In genomic region chr10:117709326-117709830, GRCm38 (mm10) we compare ENCODE assay signal across 8 mouse cellular contexts. TPM values are rescaled to one million over a fixed set of nuclear protein-coding genes. Genes with fewer than 3 reads are reported as not detected.
DNase-seq lines count a peak whose midpoint lies in the region; ATAC-seq and TF ChIP-seq lines count a peak whose summit lies in the region.

No protein-coding gene starts in this region.

- DNase-seq in gastrocnemius, adult 2 months, result no peak
- DNase-seq in gastrocnemius, postnatal 36 days, result no peak
- DNase-seq in ES-E14 (ENCODE audit: low read depth, low spot score), result no peak
- DNase-seq in lung, postnatal 0 days (ENCODE audit: low spot score), result peak; percentile 55
- DNase-seq in layer of hippocampus, postnatal 14 days (ENCODE audit: low spot score in 2 of 2), result no peak
- DNase-seq in adrenal gland, adult 8-10 months, result no peak
- DNase-seq in adrenal gland, adult 18-20 months (ENCODE audit: low spot score in 2 of 2), result no peak

- H3K9ac ChIP-seq in ES-E14 (ENCODE audit: insufficient read depth, low read depth, low read length, poor library complexity, severe bottlenecking), result peak overlapping the region; percentile 99; the same call in 1 of the 2 replicates
- peak overlapping the region; percentile 99 for H3K9ac ChIP-seq in heart, embryonic 15.5 days
- peak overlapping the region; percentile 97 for H3K9ac ChIP-seq in lung, postnatal 0 days (replicated peaks; ENCODE audit: low read depth)

- peak overlapping the region; percentile 81 for H3K4me3 ChIP-seq in gastrocnemius, adult 2 months
- peak overlapping the region; percentile 77 to 98 for H3K4me3 ChIP-seq in ES-E14 (ENCODE audit: insufficient read depth in 1 of 2, low read depth in 1 of 2, low read length in 2 of 2, poor library complexity in 1 of 2, severe bottlenecking in 1 of 2)
- peak overlapping the region; percentile 91 for H3K4me3 ChIP-seq in heart, embryonic 15.5 days
- peak overlapping the region; percentile 98 for H3K4me3 ChIP-seq in lung, postnatal 0 days (ENCODE audit: low read depth, low read length)

- no peak; the same call in 1 of the 2 replicates for TF ChIP-seq EP300 in lung, postnatal 0 days (IDR thresholded peaks at IDR 0.05)

- H3K9me3 ChIP-seq in ES-E14 (ENCODE audit: control insufficient read depth, insufficient read depth, low read depth, low read length), result no peaks in the 10 kb centered on the region
- H3K9me3 ChIP-seq in heart, embryonic 15.5 days (replicated peaks), result no peaks in the 10 kb centered on the region
- no peaks in the 10 kb centered on the region for H3K9me3 ChIP-seq in lung, postnatal 0 days (ENCODE audit: low read length)

- peak overlapping the region; percentile 69 for H3K4me2 ChIP-seq in heart, embryonic 15.5 days
- peak overlapping the region; percentile 72 for H3K4me2 ChIP-seq in lung, postnatal 0 days (replicated peaks; ENCODE audit: low read depth, low read length)

- intact Hi-C loops in gastrocnemius, adult 2 months (cut with DNase I), result loop anchor here (10.0 kb wide), 2 partner anchors 345 to 485 kb away; partner anchors contain the start of gene Yeats4
- intact Hi-C loops in gastrocnemius, postnatal 36 days (cut with DNase I), result loop anchor here (10.0 kb wide), 1 partner anchor 355 kb away; no protein-coding TSS in a partner anchor

- peaks cover 0 to 7% of the 10 kb centered on the region in 2 experiments; a peak in 2 of 4 replicates for H3K4me1 ChIP-seq in ES-E14 (ENCODE audit: control insufficient read depth in 2 of 2, insufficient read depth in 2 of 2, low read length in 2 of 2, poor library complexity in 1 of 2)
- peaks cover 22% of the 10 kb centered on the region for H3K4me1 ChIP-seq in heart, embryonic 15.5 days (replicated peaks)
- H3K4me1 ChIP-seq in lung, postnatal 0 days (ENCODE audit: insufficient read depth, low read depth, low read length), result peaks cover 10% of the 10 kb centered on the region; the same call in 1 of the 2 replicates

- in situ Hi-C loops in ES-E14 (cut with MboI; ENCODE audit: low sequenced_read_pairs in 2 of 2, unreplicated experiment in 2 of 2), result no loop called here

- no peaks in the 10 kb centered on the region for H3K27me3 ChIP-seq in heart, embryonic 15.5 days
- no peaks in the 10 kb centered on the region for H3K27me3 ChIP-seq in lung, postnatal 0 days (replicated peaks; ENCODE audit: insufficient read depth, low read length)

- H3K27ac ChIP-seq in gastrocnemius, adult 2 months, result peak overlapping the region; percentile 95
- peak overlapping the region; percentile 98; the same call in 1 of the 2 replicates for H3K27ac ChIP-seq in ES-E14 (ENCODE audit: insufficient read depth, low read depth, low read length, poor library complexity, severe bottlenecking)
- H3K27ac ChIP-seq in heart, embryonic 15.5 days, result peak overlapping the region; percentile 98; the same call in 1 of the 2 replicates
- peak overlapping the region; percentile 99 for H3K27ac ChIP-seq in lung, postnatal 0 days (ENCODE audit: low read length)

- 34% methylated on average over 12 of the region's 12 CpGs for WGBS in heart, embryonic 15.5 days
- 24% methylated on average over 12 of the region's 12 CpGs for WGBS in lung, postnatal 0 days

- ATAC-seq in heart, embryonic 15.5 days (replicated peaks; ENCODE audit: insufficient number of reproducible peaks, insufficient read depth, low FRiP score, low read depth), result no peak
- ATAC-seq in lung, postnatal 0 days, result no peak

- no peak for TF ChIP-seq CTCF in gastrocnemius, adult 2 months (IDR thresholded peaks at IDR 0.05)
- no peak for TF ChIP-seq CTCF in lung, postnatal 0 days (IDR thresholded peaks at IDR 0.05)

- H3K36me3 ChIP-seq in ES-E14 (ENCODE audit: control insufficient read depth, insufficient read depth, low read length, poor library complexity, severe bottlenecking), result peaks cover 13% of the 10 kb centered on the region
- peaks cover 22% of the 10 kb centered on the region for H3K36me3 ChIP-seq in heart, embryonic 15.5 days
- peaks cover 9% of the 10 kb centered on the region for H3K36me3 ChIP-seq in lung, postnatal 0 days (ENCODE audit: insufficient read depth, low read length)

TF ChIP-seq in ES-E14, 5 proteins besides CTCF, POLR2A, EP300 and RAD21:
- TF ChIP-seq MAFK (IDR thresholded peaks at IDR 0.05; ENCODE audit: insufficient read depth, low read depth, low read length), result no peak
- TF ChIP-seq ZC3H11A (IDR thresholded peaks at IDR 0.05; ENCODE audit: borderline replicate concordance, low read depth, low read length), result no peak

RNA-seq across cellular contexts. Expression of gene Mdm2, which starts 1.2 kb away (rescaled TPM):
- 10 to 100 TPM; 49.2 to 49.8 TPM for total RNA-seq in gastrocnemius, adult 2 months (2021)
- 10 to 100 TPM; 40.8 to 44.9 TPM for total RNA-seq in gastrocnemius, postnatal 36 days (2021)
- total RNA-seq in ES-E14 (2012; rRNA removed), result 145 and 178 TPM in 2 replicates
- polyA plus RNA-seq in heart, embryonic 15.5 days (2015; fragmentation: Nextera tagmentation; extraction: Ambion mirVana), result 39.0 and 46.7 TPM in 2 replicates
- polyA plus RNA-seq in lung, postnatal 0 days (2015; fragmentation: Nextera tagmentation; extraction: Ambion mirVana), result 22.7 and 28.9 TPM in 2 replicates
- 10 to 100 TPM; 59.1 to 62.8 TPM for total RNA-seq in layer of hippocampus, postnatal 14 days (2021)
- 10 to 100 TPM; 51.0 to 82.1 (median 68.5) TPM for total RNA-seq in adrenal gland, adult 8-10 months (2022)
- 10 to 100 TPM; 48.2 to 54.8 TPM for total RNA-seq in adrenal gland, adult 18-20 months (2021)

RNA-seq across cellular contexts. Expression of gene Slc35e3, which starts 36.8 kb away (rescaled TPM):
- 1 to 10 TPM; 4.6 to 5.1 TPM for total RNA-seq in gastrocnemius, adult 2 months (2021)
- total RNA-seq in gastrocnemius, postnatal 36 days (2021), result 1 to 10 TPM; 3.5 to 5.4 TPM
- total RNA-seq in ES-E14 (2012; rRNA removed), result 16.3 and 22.8 TPM in 2 replicates
- 7.1 and 8.9 TPM in 2 replicates for polyA plus RNA-seq in heart, embryonic 15.5 days (2015; fragmentation: Nextera tagmentation; extraction: Ambion mirVana)
- polyA plus RNA-seq in lung, postnatal 0 days (2015; fragmentation: Nextera tagmentation; extraction: Ambion mirVana), result 16.7 and 17.2 TPM in 2 replicates
- 10 to 100 TPM; 31.9 to 35.0 TPM for total RNA-seq in layer of hippocampus, postnatal 14 days (2021)
- total RNA-seq in adrenal gland, adult 8-10 months (2022), result 10 to 100 TPM; 16.6 to 24.2 (median 20.5) TPM
- 10 to 100 TPM; 13.1 to 15.0 TPM for total RNA-seq in adrenal gland, adult 18-20 months (2021)
